Mouse (Mus musculus) liver, postnatal 0 days (tissue): ENCODE measurements around the gene Plekha6.

Experiments
- CTCF ChIP-seq: sonication (generic); IDR thresholded peaks from 2 replicates; pipeline ENCODE4 v1.5.1; 2016; ENCODE audit warnings: antibody characterized with exemption, low read depth
- EP300 ChIP-seq: IDR thresholded peaks from 2 replicates; pipeline ENCODE4 v1.6.1; 2016; ENCODE audit warnings: antibody characterized with exemption, low read depth, mild to moderate bottlenecking

DNA sequence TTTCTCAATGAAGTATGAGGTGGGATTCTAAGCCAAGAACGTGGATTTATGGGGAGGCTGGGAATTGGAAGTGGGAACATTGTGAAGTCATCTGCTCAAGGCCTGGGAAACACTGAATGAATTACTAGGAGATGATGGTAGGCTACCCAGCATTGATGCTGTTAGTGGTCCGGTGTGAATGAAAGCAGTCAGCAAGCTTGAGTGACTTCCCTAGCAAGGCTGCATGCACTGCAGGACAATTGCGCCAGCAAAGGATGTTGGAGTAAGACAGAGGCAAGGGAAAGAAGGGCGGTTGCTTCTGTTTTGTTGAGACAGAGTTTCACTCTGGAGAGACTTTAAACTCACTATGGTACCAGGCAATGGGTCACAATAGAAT, 37.7 kb upstream of the Plekha6 start:
- TF ChIP-seq CTCF (no peak), EP300 (no peak)
